Comparison of ENCODE assay signal across 10 mouse cellular contexts in genomic region chr14:8135130-8135529, GRCm38 (mm10). TPM values are rescaled to one million over a fixed set of nuclear protein-coding genes. Genes with fewer than 3 reads are reported as not detected.
A peak's percentile ranks its signal among the peaks of the same experiment; 100 is the strongest.
DNase-seq lines count a peak whose midpoint lies in the region; ATAC-seq and TF ChIP-seq lines count a peak whose summit lies in the region.
"Had no signal": no experiment of that assay in that cellular context is flagged by ENCODE, and none has a peak within 500 bp of the region (broad histone marks: within the 10 kb centered on the region; RNA-seq: fewer than 3 reads in every experiment).

No protein-coding gene starts in this region.

- no peaks in the 10 kb centered on the region for H3K9me3 ChIP-seq in hindbrain, embryonic 16.5 days (ENCODE audit: control insufficient read depth, low read length)
- no peaks in the 10 kb centered on the region for H3K9me3 ChIP-seq in hindbrain, embryonic 11.5 days (ENCODE audit: control insufficient read depth, low read length)
- no peaks in the 10 kb centered on the region for H3K9me3 ChIP-seq in forebrain, postnatal 0 days (ENCODE audit: low read length)
- no peaks in the 10 kb centered on the region for H3K9me3 ChIP-seq in lung, embryonic 15.5 days
- H3K9me3 ChIP-seq: embryonic facial prominence, embryonic 13.5 days; liver, embryonic 15.5 days had no signal

- H3K4me3 ChIP-seq in hindbrain, embryonic 16.5 days (ENCODE audit: low read length), result no peak overlapping the region
- no peak overlapping the region for H3K4me3 ChIP-seq in hindbrain, embryonic 11.5 days (ENCODE audit: low read depth, low read length)
- H3K4me3 ChIP-seq in forebrain, postnatal 0 days (ENCODE audit: low read depth, low read length), result no peak overlapping the region
- no peak overlapping the region for H3K4me3 ChIP-seq in lung, embryonic 15.5 days
- H3K4me3 ChIP-seq: embryonic facial prominence, embryonic 13.5 days; liver, embryonic 15.5 days had no signal

- H3K27me3 ChIP-seq in hindbrain, embryonic 16.5 days (replicated peaks; ENCODE audit: control insufficient read depth, insufficient read depth, low read length), result no peaks in the 10 kb centered on the region
- H3K27me3 ChIP-seq in hindbrain, embryonic 11.5 days (ENCODE audit: control insufficient read depth, insufficient read depth, low read length), result no peaks in the 10 kb centered on the region
- H3K27me3 ChIP-seq in forebrain, postnatal 0 days (ENCODE audit: insufficient read depth, low read length), result no peaks in the 10 kb centered on the region
- H3K27me3 ChIP-seq in lung, embryonic 15.5 days, result no peaks in the 10 kb centered on the region
- H3K27me3 ChIP-seq: embryonic facial prominence, embryonic 13.5 days; liver, embryonic 15.5 days had no signal

- WGBS in hindbrain, embryonic 16.5 days, result 50% methylated on average over 3 of the region's 3 CpGs
- WGBS in hindbrain, embryonic 11.5 days, result 90% methylated on average over 3 of the region's 3 CpGs
- 31% methylated on average over 3 of the region's 3 CpGs for WGBS in forebrain, postnatal 0 days
- 44% methylated on average over 3 of the region's 3 CpGs for WGBS in lung, embryonic 15.5 days

- peak; percentile 77 for ATAC-seq in hindbrain, embryonic 16.5 days
- no peak for ATAC-seq in hindbrain, embryonic 11.5 days (ENCODE audit: low FRiP score)
- peak; percentile 75 for ATAC-seq in forebrain, postnatal 0 days
- peak; percentile 74; the same call in 1 of the 2 replicates for ATAC-seq in lung, embryonic 15.5 days (ENCODE audit: borderline replicate concordance, extremely low read depth, low FRiP score, low TSS enrichment)

- H3K4me2 ChIP-seq in hindbrain, embryonic 16.5 days (ENCODE audit: low read length), result no peak overlapping the region
- H3K4me2 ChIP-seq in hindbrain, embryonic 11.5 days (replicated peaks; ENCODE audit: low read depth, low read length), result no peak overlapping the region
- no peak overlapping the region for H3K4me2 ChIP-seq in forebrain, postnatal 0 days (ENCODE audit: low read depth)
- no peak overlapping the region for H3K4me2 ChIP-seq in lung, embryonic 15.5 days
- H3K4me2 ChIP-seq: embryonic facial prominence, embryonic 13.5 days; liver, embryonic 15.5 days had no signal

- H3K36me3 ChIP-seq in hindbrain, embryonic 16.5 days (ENCODE audit: control insufficient read depth, insufficient read depth, low read length), result 0 out of 2 replicates have a peak, but pooled peaks cover 9% of the 10 kb centered on the region
- H3K36me3 ChIP-seq in hindbrain, embryonic 11.5 days (ENCODE audit: control insufficient read depth, insufficient read depth, low read length), result no peaks in the 10 kb centered on the region
- peaks cover 30% of the 10 kb centered on the region for H3K36me3 ChIP-seq in forebrain, postnatal 0 days (ENCODE audit: insufficient read depth)
- peaks cover 16% of the 10 kb centered on the region for H3K36me3 ChIP-seq in lung, embryonic 15.5 days

- H3K4me1 ChIP-seq in hindbrain, embryonic 16.5 days (ENCODE audit: control insufficient read depth, insufficient read depth, low read depth, low read length), result no peaks in the 10 kb centered on the region; the same call in 1 of the 2 replicates
- no peaks in the 10 kb centered on the region for H3K4me1 ChIP-seq in hindbrain, embryonic 11.5 days (replicated peaks; ENCODE audit: control insufficient read depth, insufficient read depth, low read length)
- no peaks in the 10 kb centered on the region for H3K4me1 ChIP-seq in forebrain, postnatal 0 days (ENCODE audit: insufficient read depth)
- 0 out of 2 replicates have a peak, but pooled peaks cover 6% of the 10 kb centered on the region for H3K4me1 ChIP-seq in lung, embryonic 15.5 days

- TF ChIP-seq CTCF in forebrain, postnatal 0 days (IDR thresholded peaks at IDR 0.05; ENCODE audit: low read depth), result no peak

- no peak overlapping the region for H3K9ac ChIP-seq in hindbrain, embryonic 16.5 days (ENCODE audit: low read depth, low read length)
- H3K9ac ChIP-seq in hindbrain, embryonic 11.5 days (ENCODE audit: low read depth, low read length), result no peak overlapping the region
- no peak overlapping the region for H3K9ac ChIP-seq in forebrain, postnatal 0 days
- H3K9ac ChIP-seq in lung, embryonic 15.5 days, result no peak overlapping the region
- H3K9ac ChIP-seq: embryonic facial prominence, embryonic 13.5 days; liver, embryonic 15.5 days had no signal

- no peak for DNase-seq in hindbrain, embryonic 11.5 days (ENCODE audit: low spot score)
- peak; percentile 94 for DNase-seq in brain, adult 2 months (ENCODE audit: low read depth, low spot score)
- DNase-seq in forebrain, postnatal 0 days, result peak; percentile 43
- DNase-seq in kidney, postnatal 36 days, result no peak
- DNase-seq in urinary bladder, adult 2 months (ENCODE audit: low spot score), result no peak
- DNase-seq in ovary, adult 18-20 months (ENCODE audit: low spot score), result no peak

- no peak overlapping the region for H3K27ac ChIP-seq in hindbrain, embryonic 16.5 days (ENCODE audit: low read depth, low read length)
- no peak overlapping the region for H3K27ac ChIP-seq in hindbrain, embryonic 11.5 days (ENCODE audit: low read depth, low read length)
- H3K27ac ChIP-seq in forebrain, postnatal 0 days (ENCODE audit: low read depth, low read length), result no peak overlapping the region
- peak overlapping the region; percentile 35; the same call in 1 of the 2 replicates for H3K27ac ChIP-seq in lung, embryonic 15.5 days
- H3K27ac ChIP-seq: embryonic facial prominence, embryonic 13.5 days; liver, embryonic 15.5 days had no signal

RNA-seq across cellular contexts. Expression of gene Pxk, which starts 37.1 kb away (rescaled TPM):
- polyA plus RNA-seq in hindbrain, embryonic 16.5 days (2015; fragmentation: Nextera tagmentation; extraction: Ambion mirVana), result 67.9 and 70.4 TPM in 2 replicates
- 32.4 and 36.4 TPM in 2 replicates for polyA plus RNA-seq in hindbrain, embryonic 11.5 days (2014; fragmentation: Nextera tagmentation; extraction: Ambion mirVana)
- 34.0 and 36.0 TPM in 2 replicates for total RNA-seq in forebrain, postnatal 0 days (2014; rRNA removed)
- 38.6 and 45.1 TPM in 2 replicates for polyA plus RNA-seq in forebrain, postnatal 0 days (2015; fragmentation: Nextera tagmentation; extraction: Ambion mirVana)
- polyA plus RNA-seq in lung, embryonic 15.5 days (2015; fragmentation: Nextera tagmentation; extraction: Ambion mirVana), result 33.8 and 37.4 TPM in 2 replicates
- 42.8 and 52.0 TPM in 2 replicates for polyA plus RNA-seq in urinary bladder, adult 2 months (2012; rRNA removed)

RNA-seq across cellular contexts. Expression of gene Pdhb, which starts 37.7 kb away (rescaled TPM):
- 274 and 298 TPM in 2 replicates for polyA plus RNA-seq in hindbrain, embryonic 16.5 days (2015; fragmentation: Nextera tagmentation; extraction: Ambion mirVana)
- 228 and 233 TPM in 2 replicates for polyA plus RNA-seq in hindbrain, embryonic 11.5 days (2014; fragmentation: Nextera tagmentation; extraction: Ambion mirVana)
- total RNA-seq in forebrain, postnatal 0 days (2014; rRNA removed), result 151 and 183 TPM in 2 replicates
- polyA plus RNA-seq in forebrain, postnatal 0 days (2015; fragmentation: Nextera tagmentation; extraction: Ambion mirVana), result 249 and 263 TPM in 2 replicates
- 182 and 183 TPM in 2 replicates for polyA plus RNA-seq in lung, embryonic 15.5 days (2015; fragmentation: Nextera tagmentation; extraction: Ambion mirVana)
- polyA plus RNA-seq in urinary bladder, adult 2 months (2012; rRNA removed), result 112 and 136 TPM in 2 replicates

RNA-seq across cellular contexts. Expression of gene Rpp14, which starts 55.0 kb away (rescaled TPM):
- 50.1 and 50.8 TPM in 2 replicates for polyA plus RNA-seq in hindbrain, embryonic 16.5 days (2015; fragmentation: Nextera tagmentation; extraction: Ambion mirVana)
- 56.9 and 61.0 TPM in 2 replicates for polyA plus RNA-seq in hindbrain, embryonic 11.5 days (2014; fragmentation: Nextera tagmentation; extraction: Ambion mirVana)
- total RNA-seq in forebrain, postnatal 0 days (2014; rRNA removed), result 40.5 and 47.7 TPM in 2 replicates
- 37.3 and 43.8 TPM in 2 replicates for polyA plus RNA-seq in forebrain, postnatal 0 days (2015; fragmentation: Nextera tagmentation; extraction: Ambion mirVana)
- polyA plus RNA-seq in lung, embryonic 15.5 days (2015; fragmentation: Nextera tagmentation; extraction: Ambion mirVana), result 44.8 and 50.6 TPM in 2 replicates
- polyA plus RNA-seq in urinary bladder, adult 2 months (2012; rRNA removed), result 27.3 and 31.9 TPM in 2 replicates

Comparison
In these comparisons a context has a peak if more than half of its experiments do, and no peak if none do; other contexts are left out.
1. DNase-seq: peak in brain, adult 2 months (single experiment) and forebrain, postnatal 0 days (single experiment); none in hindbrain, embryonic 11.5 days (single experiment), kidney, postnatal 36 days (0 of 2), urinary bladder, adult 2 months (single experiment) and ovary, adult 18-20 months (single experiment).